In the genomic region with DNA sequence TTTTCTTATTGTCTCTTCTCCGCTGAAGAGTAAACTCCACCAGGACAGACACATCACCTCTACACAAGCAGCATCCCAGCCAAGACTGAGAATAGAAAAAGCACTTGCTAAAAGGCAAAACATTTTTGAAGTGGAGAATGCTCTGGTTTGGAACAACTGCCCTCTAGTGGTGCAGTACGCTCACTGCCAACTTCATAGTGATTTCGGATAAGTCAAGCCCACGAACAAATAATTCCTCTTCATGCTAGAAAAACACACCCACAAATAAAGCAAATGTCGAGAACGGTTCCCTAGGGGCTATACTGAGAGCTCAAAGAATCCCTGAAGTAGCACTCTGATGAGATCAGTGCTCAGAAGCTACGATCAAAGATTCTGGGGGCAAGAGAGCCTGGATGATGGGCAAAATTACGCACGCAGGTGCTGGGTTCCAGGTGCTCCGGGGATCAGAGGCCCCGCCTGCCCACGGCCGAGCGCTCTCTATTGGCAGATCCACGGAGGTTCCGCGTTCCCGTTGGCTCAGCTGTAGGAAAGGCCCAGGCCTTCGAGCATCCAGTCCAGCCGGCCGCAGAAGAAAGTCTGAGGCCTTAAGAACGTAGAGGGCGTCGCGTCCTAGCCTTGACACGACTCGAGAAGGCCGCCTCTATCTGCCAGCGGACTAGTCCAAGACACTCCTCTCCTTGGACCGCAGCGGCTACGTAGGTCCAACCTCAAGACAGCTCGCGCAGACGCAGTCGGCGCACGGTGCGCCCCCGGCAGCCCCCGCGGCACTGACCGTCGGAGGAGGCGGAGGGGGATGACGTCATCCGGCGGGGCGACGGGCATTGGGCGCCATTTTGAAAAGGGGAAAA, we compare ENCODE assay signal across 8 mouse cellular contexts. TPM values are rescaled to one million over a fixed set of nuclear protein-coding genes. Genes with fewer than 3 reads are reported as not detected.
DNase-seq lines count a peak whose midpoint lies in the region; ATAC-seq and TF ChIP-seq lines count a peak whose summit lies in the region.

A gene (plus strand): TSS at position 536 of the 848 bp plus-strand sequence.
A gene (minus strand): TSS at position 730 of the 848 bp plus-strand sequence.

- H3K4me2 ChIP-seq in embryonic facial prominence, embryonic 13.5 days = peak within 1 kb of the TSS; percentile 82
- peak within 1 kb of the TSS; percentile 87 for H3K4me2 ChIP-seq in limb, embryonic 12.5 days
- H3K4me2 ChIP-seq in midbrain, embryonic 15.5 days = peak within 1 kb of the TSS; percentile 94

- WGBS in embryonic facial prominence, embryonic 13.5 days = under 1% methylated on average over 51 of the region's 51 CpGs
- under 1% methylated on average over 51 of the region's 51 CpGs for WGBS in kidney, adult 2 months
- under 1% methylated on average over 49 of the region's 51 CpGs for WGBS in limb, embryonic 12.5 days
- WGBS in midbrain, embryonic 15.5 days = under 1% methylated on average over 50 of the region's 51 CpGs
- WGBS in spleen, adult 2 months = under 1% methylated on average over 51 of the region's 51 CpGs

- H3K4me1 ChIP-seq in embryonic facial prominence, embryonic 13.5 days = peaks cover 44% of the 10 kb centered on the region
- peaks cover 24% of the 10 kb centered on the region for H3K4me1 ChIP-seq in kidney, adult 2 months (ENCODE audit: control insufficient read depth, insufficient read depth, low read length)
- peaks cover 30% of the 10 kb centered on the region for H3K4me1 ChIP-seq in limb, embryonic 12.5 days (replicated peaks)
- H3K4me1 ChIP-seq in midbrain, embryonic 15.5 days = peaks cover 64% of the 10 kb centered on the region
- peaks cover 16% of the 10 kb centered on the region for H3K4me1 ChIP-seq in spleen, adult 2 months (ENCODE audit: control insufficient read depth, insufficient read depth, insufficient read length)

- peak; percentile 96 for DNase-seq in 3134 (ENCODE audit: extremely low read depth, insufficient read length, low spot score)
- DNase-seq in adrenal gland, postnatal 36 days = peak; percentile 98 to 99
- peak; percentile 97 for DNase-seq in heart, adult 18-20 months
- peak; percentile 98 for DNase-seq in kidney, adult 2 months
- peak; percentile 92 to 94 for DNase-seq in spleen, adult 2 months (ENCODE audit: low read depth in 1 of 2, low spot score in 2 of 2)

- peak; percentile 58 for TF ChIP-seq CTCF in kidney, adult 2 months (conservative IDR thresholded peaks at IDR 0.05; ENCODE audit: insufficient read depth, insufficient read length, low read depth, low read length)
- TF ChIP-seq CTCF in spleen, adult 2 months (IDR thresholded peaks at IDR 0.05; ENCODE audit: extremely low read depth, insufficient read depth, insufficient read length, insufficient replicate concordance) = peak; percentile 41; the same call in 1 of the 2 replicates

- H3K4me3 ChIP-seq in embryonic facial prominence, embryonic 13.5 days = peak within 1 kb of the TSS; percentile 99
- peak within 1 kb of the TSS; percentile 66 for H3K4me3 ChIP-seq in kidney, adult 2 months (ENCODE audit: insufficient read depth, low read depth, low read length)
- peak within 1 kb of the TSS; percentile 100 for H3K4me3 ChIP-seq in limb, embryonic 12.5 days (replicated peaks)
- H3K4me3 ChIP-seq in midbrain, embryonic 15.5 days = peak within 1 kb of the TSS; percentile 95
- peak within 1 kb of the TSS; percentile 86 for H3K4me3 ChIP-seq in spleen, adult 2 months (ENCODE audit: extremely low read depth, insufficient read depth, insufficient read length)

- H3K9me3 ChIP-seq in embryonic facial prominence, embryonic 13.5 days = no peaks in the 10 kb centered on the region
- no peaks in the 10 kb centered on the region for H3K9me3 ChIP-seq in limb, embryonic 12.5 days
- no peaks in the 10 kb centered on the region for H3K9me3 ChIP-seq in midbrain, embryonic 15.5 days

- ATAC-seq in embryonic facial prominence, embryonic 13.5 days (ENCODE audit: insufficient number of reproducible peaks, insufficient read depth, low FRiP score, low TSS enrichment, low read depth) = peak; percentile 85
- ATAC-seq in limb, embryonic 12.5 days (ENCODE audit: insufficient number of reproducible peaks, insufficient read depth, low FRiP score, low TSS enrichment, low read depth) = peak; percentile 90
- ATAC-seq in midbrain, embryonic 15.5 days (replicated peaks) = peak; percentile 93

- H3K27me3 ChIP-seq in embryonic facial prominence, embryonic 13.5 days = no peaks in the 10 kb centered on the region
- no peaks in the 10 kb centered on the region for H3K27me3 ChIP-seq in kidney, adult 2 months (replicated peaks; ENCODE audit: control insufficient read depth, insufficient read depth, low read length)
- no peaks in the 10 kb centered on the region for H3K27me3 ChIP-seq in limb, embryonic 12.5 days
- H3K27me3 ChIP-seq in midbrain, embryonic 15.5 days (replicated peaks) = no peaks in the 10 kb centered on the region
- no peaks in the 10 kb centered on the region; the same call in 1 of the 2 replicates for H3K27me3 ChIP-seq in spleen, adult 2 months (ENCODE audit: control insufficient read depth, insufficient read depth, low read length)

- H3K27ac ChIP-seq in embryonic facial prominence, embryonic 13.5 days = peak within 1 kb of the TSS; percentile 94
- H3K27ac ChIP-seq in kidney, adult 2 months (ENCODE audit: insufficient read depth, low read depth, low read length) = peak within 1 kb of the TSS; percentile 81
- H3K27ac ChIP-seq in limb, embryonic 12.5 days = peak within 1 kb of the TSS; percentile 93
- peak within 1 kb of the TSS; percentile 95 for H3K27ac ChIP-seq in midbrain, embryonic 15.5 days
- H3K27ac ChIP-seq in spleen, adult 2 months (ENCODE audit: insufficient read depth, low read length) = peak within 1 kb of the TSS; percentile 95

- peak within 1 kb of the TSS; percentile 94 for H3K9ac ChIP-seq in embryonic facial prominence, embryonic 13.5 days
- peak within 1 kb of the TSS; percentile 95 for H3K9ac ChIP-seq in limb, embryonic 12.5 days (replicated peaks)
- H3K9ac ChIP-seq in midbrain, embryonic 15.5 days = peak within 1 kb of the TSS; percentile 97

- TF ChIP-seq POLR2A in kidney, adult 2 months (IDR thresholded peaks at IDR 0.05; ENCODE audit: low read depth, low read length) = peak; percentile 80
- no peak; the same call in 1 of the 2 replicates for TF ChIP-seq POLR2A in spleen, adult 2 months (IDR thresholded peaks at IDR 0.05; ENCODE audit: low read depth, low read length)

- H3K36me3 ChIP-seq in embryonic facial prominence, embryonic 13.5 days = 0 out of 2 replicates have a peak, but pooled peaks cover 3% of the 10 kb centered on the region
- no peaks in the 10 kb centered on the region for H3K36me3 ChIP-seq in kidney, adult 2 months (ENCODE audit: control insufficient read depth, insufficient read depth, low read length)
- H3K36me3 ChIP-seq in limb, embryonic 12.5 days = peaks cover 21% of the 10 kb centered on the region; the same call in 1 of the 2 replicates
- no peaks in the 10 kb centered on the region for H3K36me3 ChIP-seq in midbrain, embryonic 15.5 days (replicated peaks)
- H3K36me3 ChIP-seq in spleen, adult 2 months (ENCODE audit: control insufficient read depth, insufficient read depth, low read length) = peaks cover 2% of the 10 kb centered on the region; the same call in 1 of the 2 replicates

RNA-seq across cellular contexts. Expression of the first gene that starts in this region (rescaled TPM):
- 10 to 100 TPM; 70.4 to 77.9 TPM for total RNA-seq in adrenal gland, postnatal 36 days (2021)
- 40.0 and 45.5 TPM in 2 replicates for polyA plus RNA-seq in embryonic facial prominence, embryonic 13.5 days (2015; fragmentation: Nextera tagmentation; extraction: Ambion mirVana)
- total RNA-seq in heart, adult 18-20 months (2021) = 10 to 100 TPM; 44.8 to 45.8 TPM
- 24.2 and 24.3 TPM in 2 replicates for polyA plus RNA-seq in kidney, adult 2 months (2012; rRNA removed)
- 51.1 and 56.7 TPM in 2 replicates for polyA plus RNA-seq in limb, embryonic 12.5 days (2016; fragmentation: Nextera tagmentation; extraction: Ambion mirVana)
- 87.4 and 87.5 TPM in 2 replicates for polyA plus RNA-seq in midbrain, embryonic 15.5 days (2015; fragmentation: Nextera tagmentation; extraction: Ambion mirVana)
- 11.3 and 11.9 TPM in 2 replicates for polyA plus RNA-seq in spleen, adult 2 months (2012; rRNA removed)

RNA-seq across cellular contexts. Expression of the second gene that starts in this region (rescaled TPM):
- 10 to 100 TPM; 18.8 to 23.7 TPM for total RNA-seq in adrenal gland, postnatal 36 days (2021)
- polyA plus RNA-seq in embryonic facial prominence, embryonic 13.5 days (2015; fragmentation: Nextera tagmentation; extraction: Ambion mirVana) = 14.5 and 15.2 TPM in 2 replicates
- total RNA-seq in heart, adult 18-20 months (2021) = 10 to 100 TPM; 14.9 to 21.5 TPM
- 43.5 and 64.0 TPM in 2 replicates for polyA plus RNA-seq in kidney, adult 2 months (2012; rRNA removed)
- polyA plus RNA-seq in limb, embryonic 12.5 days (2016; fragmentation: Nextera tagmentation; extraction: Ambion mirVana) = 11.6 and 13.6 TPM in 2 replicates
- 33.2 and 35.9 TPM in 2 replicates for polyA plus RNA-seq in midbrain, embryonic 15.5 days (2015; fragmentation: Nextera tagmentation; extraction: Ambion mirVana)
- 47.1 and 49.7 TPM in 2 replicates for polyA plus RNA-seq in spleen, adult 2 months (2012; rRNA removed)

Comparison
In these comparisons a context has a peak if more than half of its experiments do, and no peak if none do; other contexts are left out.
1. Peak in every context shown above with its lines: DNase-seq, ATAC-seq, H3K4me3 ChIP-seq and H3K27ac ChIP-seq.